Mouse (Mus musculus) activated CD4-positive, CD25-positive, alpha-beta regulatory T cell, adult 4 months (primary cell): ENCODE results near the gene Amy2a4. TPM values are rescaled to one million over a fixed set of nuclear protein-coding genes. Genes with fewer than 3 reads are reported as not detected.
"Not testable (repeated sequence)": the region's sequence is repeated elsewhere in the genome, so short reads cannot be mapped to it uniquely, and the experiment has no call there.

Experiments
- ATAC-seq: one replicate; pipeline ENCODE4 v1.8.0; 2017
- polyA plus RNA-seq, 2 experiments: library from polyadenylated mRNA; unstranded; fragments of 100-300 nt; shearing (Covaris generic); gene quantifications; one replicate each; pipeline ENCODE4 v1.2.1; 2017

Gene Amy2a4
- not detected for polyA plus RNA-seq

GRCm38 (mm10) chr3:113291349-113291748 lies at the start of gene Amy2a4:
Gene Amy2a4 (minus strand): TSS chr3:113291449.
- not testable (repeated sequence) for ATAC-seq

GRCm38 (mm10) chr3:113323952-113324351 lies 32.7 kb upstream of the Amy2a4 start, which contains the start of gene Amy2a3:
Gene Amy2a3 (minus strand): TSS chr3:113324052.
- ATAC-seq = not testable (repeated sequence)

GRCm38 (mm10) chr3:113312937-113313336 lies 21.7 kb upstream of the Amy2a4 start:
- not testable (repeated sequence) for ATAC-seq

- ATAC-seq = not testable (repeated sequence)
Observed at GRCm38 (mm10) chr3:113280285-113280684, 11.0 kb downstream of the Amy2a4 start.

GRCm38 (mm10) chr3:113279586-113279985 lies 11.7 kb downstream of the Amy2a4 start:
- ATAC-seq = not testable (repeated sequence)

- ATAC-seq = not testable (repeated sequence)
Observed at GRCm38 (mm10) chr3:113258737-113259136, 32.5 kb downstream of the Amy2a4 start, which contains the start of gene Amy2a5. Gene Amy2a5 (minus strand): TSS chr3:113258837.

Other genes with a start within 250 kb of the Amy2a4 start
- gene Amy2a5, start 32.6 kb downstream of the Amy2a4 start, polyA plus RNA-seq = not detected
- gene Amy2a3, start 32.6 kb upstream of the Amy2a4 start, polyA plus RNA-seq = not detected
- gene Amy2a2, start 65.2 kb upstream of the Amy2a4 start, polyA plus RNA-seq = not detected
- gene Amy2a1, start 241.0 kb upstream of the Amy2a4 start, polyA plus RNA-seq = not detected